Comparison of ENCODE assay signal across 8 mouse cellular contexts in the genomic region with DNA sequence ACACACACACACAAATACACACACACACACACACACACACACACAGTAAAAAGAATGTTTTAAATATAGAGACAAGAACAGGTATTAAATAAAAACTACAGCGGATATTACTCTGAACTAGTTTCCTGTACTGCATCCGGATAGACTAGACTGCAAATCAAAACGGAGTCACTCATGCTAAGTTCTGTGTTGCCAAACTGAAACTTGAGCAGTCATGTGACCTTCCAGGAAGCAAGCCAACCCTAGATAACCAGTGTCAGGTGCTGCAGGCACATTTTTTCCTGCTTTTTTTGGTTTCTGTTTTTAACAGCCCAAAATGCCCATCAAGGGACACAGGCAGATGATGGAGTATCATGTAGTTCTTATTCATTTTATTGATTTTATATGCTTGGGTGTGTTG. TPM values are rescaled to one million over a fixed set of nuclear protein-coding genes. Genes with fewer than 3 reads are reported as not detected.
DNase-seq lines count a peak whose midpoint lies in the region; ATAC-seq and TF ChIP-seq lines count a peak whose summit lies in the region.

No protein-coding gene starts in this region.

- TF ChIP-seq POLR2A in small intestine, adult 2 months (IDR thresholded peaks at IDR 0.05; ENCODE audit: low read depth, low read length), result no peak

- H3K9ac ChIP-seq in embryonic facial prominence, embryonic 12.5 days, result no peak overlapping the region
- H3K9ac ChIP-seq in kidney, embryonic 15.5 days, result no peak overlapping the region
- no peak overlapping the region for H3K9ac ChIP-seq in hindbrain, embryonic 13.5 days
- no peak overlapping the region for H3K9ac ChIP-seq in hindbrain, embryonic 16.5 days (ENCODE audit: low read depth, low read length)

- no peak for TF ChIP-seq CTCF in small intestine, adult 2 months (IDR thresholded peaks at IDR 0.05; ENCODE audit: extremely low read depth, insufficient read length, insufficient replicate concordance, low read depth, low read length)

- H3K4me2 ChIP-seq in embryonic facial prominence, embryonic 12.5 days (replicated peaks), result 0 out of 2 replicates have a peak overlapping the region, but pooled peaks have one; percentile 5
- no peak overlapping the region for H3K4me2 ChIP-seq in kidney, embryonic 15.5 days
- no peak overlapping the region for H3K4me2 ChIP-seq in hindbrain, embryonic 13.5 days
- H3K4me2 ChIP-seq in hindbrain, embryonic 16.5 days (ENCODE audit: low read length), result no peak overlapping the region

- peaks cover 18% of the 10 kb centered on the region; the same call in 1 of the 2 replicates for H3K4me1 ChIP-seq in embryonic facial prominence, embryonic 12.5 days
- H3K4me1 ChIP-seq in kidney, embryonic 15.5 days, result peaks cover 38% of the 10 kb centered on the region
- H3K4me1 ChIP-seq in small intestine, adult 2 months (ENCODE audit: control insufficient read depth, insufficient read depth, insufficient read length, low read length), result peaks cover 18% of the 10 kb centered on the region
- H3K4me1 ChIP-seq in hindbrain, embryonic 13.5 days (replicated peaks), result no peaks in the 10 kb centered on the region
- no peaks in the 10 kb centered on the region for H3K4me1 ChIP-seq in hindbrain, embryonic 16.5 days (ENCODE audit: control insufficient read depth, insufficient read depth, low read depth, low read length)

- H3K9me3 ChIP-seq in embryonic facial prominence, embryonic 12.5 days, result no peaks in the 10 kb centered on the region
- H3K9me3 ChIP-seq in kidney, embryonic 15.5 days (replicated peaks), result no peaks in the 10 kb centered on the region
- no peaks in the 10 kb centered on the region for H3K9me3 ChIP-seq in hindbrain, embryonic 13.5 days
- no peaks in the 10 kb centered on the region for H3K9me3 ChIP-seq in hindbrain, embryonic 16.5 days (ENCODE audit: control insufficient read depth, low read length)

- peak; percentile 44 for DNase-seq in ovary, adult 18-20 months (ENCODE audit: low spot score)
- no peak for DNase-seq in ovary, postnatal 10 days (ENCODE audit: low spot score)
- no peak for DNase-seq in cerebellum, postnatal 36 days

- ATAC-seq in embryonic facial prominence, embryonic 12.5 days (ENCODE audit: insufficient number of reproducible peaks, insufficient read depth, low FRiP score, low TSS enrichment), result peak; percentile 54; the same call in 1 of the 2 replicates
- no peak; the same call in 1 of the 2 replicates for ATAC-seq in kidney, embryonic 15.5 days (replicated peaks; ENCODE audit: low FRiP score)
- no peak for ATAC-seq in hindbrain, embryonic 13.5 days (ENCODE audit: low FRiP score)
- no peak for ATAC-seq in hindbrain, embryonic 16.5 days

- H3K4me3 ChIP-seq in embryonic facial prominence, embryonic 12.5 days, result no peak overlapping the region
- no peak overlapping the region for H3K4me3 ChIP-seq in kidney, embryonic 15.5 days (replicated peaks)
- H3K4me3 ChIP-seq in small intestine, adult 2 months (ENCODE audit: low read depth, low read length), result no peak overlapping the region
- H3K4me3 ChIP-seq in hindbrain, embryonic 13.5 days, result no peak overlapping the region
- H3K4me3 ChIP-seq in hindbrain, embryonic 16.5 days (ENCODE audit: low read length), result no peak overlapping the region

- H3K27ac ChIP-seq in embryonic facial prominence, embryonic 12.5 days, result peak overlapping the region; percentile 65
- peak overlapping the region; percentile 45; the same call in 1 of the 2 replicates for H3K27ac ChIP-seq in kidney, embryonic 15.5 days
- H3K27ac ChIP-seq in small intestine, adult 2 months (ENCODE audit: insufficient read depth, low read depth, low read length), result peak overlapping the region; percentile 64
- no peak overlapping the region for H3K27ac ChIP-seq in hindbrain, embryonic 13.5 days
- H3K27ac ChIP-seq in hindbrain, embryonic 16.5 days (ENCODE audit: low read depth, low read length), result no peak overlapping the region

- no peaks in the 10 kb centered on the region for H3K27me3 ChIP-seq in embryonic facial prominence, embryonic 12.5 days
- H3K27me3 ChIP-seq in kidney, embryonic 15.5 days, result no peaks in the 10 kb centered on the region
- H3K27me3 ChIP-seq in small intestine, adult 2 months (ENCODE audit: control insufficient read depth, insufficient read depth, low read length), result no peaks in the 10 kb centered on the region
- no peaks in the 10 kb centered on the region for H3K27me3 ChIP-seq in hindbrain, embryonic 13.5 days
- no peaks in the 10 kb centered on the region for H3K27me3 ChIP-seq in hindbrain, embryonic 16.5 days (replicated peaks; ENCODE audit: control insufficient read depth, insufficient read depth, low read length)

- 18% methylated on average over 3 of the region's 3 CpGs for WGBS in embryonic facial prominence, embryonic 12.5 days
- 8% methylated on average over 3 of the region's 3 CpGs for WGBS in kidney, embryonic 15.5 days
- 2% methylated on average over 3 of the region's 3 CpGs for WGBS in small intestine, adult 2 months
- WGBS in hindbrain, embryonic 13.5 days, result 82% methylated on average over 3 of the region's 3 CpGs
- 64% methylated on average over 3 of the region's 3 CpGs for WGBS in hindbrain, embryonic 16.5 days

- no peaks in the 10 kb centered on the region for H3K36me3 ChIP-seq in embryonic facial prominence, embryonic 12.5 days
- no peaks in the 10 kb centered on the region for H3K36me3 ChIP-seq in kidney, embryonic 15.5 days
- H3K36me3 ChIP-seq in small intestine, adult 2 months (ENCODE audit: control insufficient read depth, insufficient read depth, low read length), result no peaks in the 10 kb centered on the region
- no peaks in the 10 kb centered on the region for H3K36me3 ChIP-seq in hindbrain, embryonic 13.5 days
- no peaks in the 10 kb centered on the region for H3K36me3 ChIP-seq in hindbrain, embryonic 16.5 days (ENCODE audit: control insufficient read depth, insufficient read depth, low read length)

RNA-seq across cellular contexts. Expression of gene Cyp2s1, which starts 10.5 kb away (rescaled TPM):
- polyA plus RNA-seq in embryonic facial prominence, embryonic 12.5 days (2016; fragmentation: Nextera tagmentation; extraction: Ambion mirVana), result 4.2 and 5.3 TPM in 2 replicates
- 17.2 and 18.1 TPM in 2 replicates for polyA plus RNA-seq in kidney, embryonic 15.5 days (2015; fragmentation: Nextera tagmentation; extraction: Ambion mirVana)
- 65.6 and 74.2 TPM in 2 replicates for polyA plus RNA-seq in small intestine, adult 2 months (2012; rRNA removed)
- 1.4 and 2.1 TPM in 2 replicates for polyA plus RNA-seq in hindbrain, embryonic 13.5 days (2015; fragmentation: Nextera tagmentation; extraction: Ambion mirVana)
- polyA plus RNA-seq in hindbrain, embryonic 16.5 days (2015; fragmentation: Nextera tagmentation; extraction: Ambion mirVana), result 4.1 and 4.6 TPM in 2 replicates

RNA-seq across cellular contexts. Expression of gene Axl, which starts 38.7 kb away (rescaled TPM):
- 71.1 and 76.0 TPM in 2 replicates for polyA plus RNA-seq in embryonic facial prominence, embryonic 12.5 days (2016; fragmentation: Nextera tagmentation; extraction: Ambion mirVana)
- polyA plus RNA-seq in kidney, embryonic 15.5 days (2015; fragmentation: Nextera tagmentation; extraction: Ambion mirVana), result 81.9 and 91.5 TPM in 2 replicates
- 13.2 and 14.4 TPM in 2 replicates for polyA plus RNA-seq in small intestine, adult 2 months (2012; rRNA removed)
- polyA plus RNA-seq in hindbrain, embryonic 13.5 days (2015; fragmentation: Nextera tagmentation; extraction: Ambion mirVana), result 21.9 and 22.2 TPM in 2 replicates
- polyA plus RNA-seq in hindbrain, embryonic 16.5 days (2015; fragmentation: Nextera tagmentation; extraction: Ambion mirVana), result 18.1 and 25.5 TPM in 2 replicates

Comparison
In these comparisons a context has a peak if more than half of its experiments do, and no peak if none do; other contexts are left out.
1. H3K27ac ChIP-seq: peak in embryonic facial prominence, embryonic 12.5 days (single experiment), kidney, embryonic 15.5 days (single experiment) and small intestine, adult 2 months (single experiment); none in hindbrain, embryonic 13.5 days (single experiment) and hindbrain, embryonic 16.5 days (single experiment).